Mouse (Mus musculus): ENCODE results near the gene Pgrmc2. TPM values are rescaled to one million over a fixed set of nuclear protein-coding genes. Genes with fewer than 3 reads are reported as not detected.

Pgrmc2 gene
- 44.2 and 47.9 TPM in 2 replicates for polyA plus RNA-seq (2015; fragmentation: Nextera tagmentation; extraction: Ambion mirVana)

- under 1% methylated on average over 75 of the region's 95 CpGs for WGBS
- H3K4me3 ChIP-seq (replicated peaks), result peak within 1 kb of the TSS; percentile 69
- H3K27me3 ChIP-seq (replicated peaks), result no peaks in the 10 kb centered on the region
- peaks cover 10% of the 10 kb centered on the region; the same call in 1 of the 2 replicates for H3K4me1 ChIP-seq
- ATAC-seq (ENCODE audit: insufficient read depth, low FRiP score, low read depth), result peak; percentile 97
- H3K36me3 ChIP-seq, result no peaks in the 10 kb centered on the region
- H3K27ac ChIP-seq, result peak within 1 kb of the TSS; percentile 95
- peak within 1 kb of the TSS; percentile 71 for H3K9ac ChIP-seq
- H3K4me2 ChIP-seq, result peak within 1 kb of the TSS; percentile 83
- no peaks in the 10 kb centered on the region for H3K9me3 ChIP-seq
Measured at GRCm38 (mm10) chr3:41082885-41083789, at the start of gene Pgrmc2. Gene Pgrmc2, minus strand, starts transcription at chr3:41083046.

GRCm38 (mm10) chr3:41124000-41124294, 41.1 kb upstream of the Pgrmc2 start:
- peaks cover 5% of the 10 kb centered on the region; the same call in 1 of the 2 replicates for H3K4me1 ChIP-seq
- H3K27ac ChIP-seq, result no peak overlapping the region
- no peaks in the 10 kb centered on the region for H3K27me3 ChIP-seq (replicated peaks)
- H3K9ac ChIP-seq, result no peak overlapping the region
- no peak overlapping the region for H3K4me2 ChIP-seq
- no peak for ATAC-seq (ENCODE audit: insufficient read depth, low FRiP score, low read depth)
- WGBS, result 27% methylated on average over 12 of the region's 12 CpGs
- H3K9me3 ChIP-seq, result no peaks in the 10 kb centered on the region
- no peaks in the 10 kb centered on the region for H3K36me3 ChIP-seq
- H3K4me3 ChIP-seq (replicated peaks), result no peak overlapping the region

GRCm38 (mm10) chr3:41123190-41123999, 40.5 kb upstream of the Pgrmc2 start:
- Histone ChIP-seq H3K9me3 (no peaks in the 10 kb centered on the region), H3K4me1 (peaks cover 5% of the 10 kb centered on the region; the same call in 1 of the 2 replicates), H3K27me3 (replicated peaks) (no peaks in the 10 kb centered on the region), H3K9ac (no peak overlapping the region), H3K4me3 (replicated peaks) (no peak overlapping the region), H3K27ac (no peak overlapping the region), H3K4me2 (no peak overlapping the region), H3K36me3 (no peaks in the 10 kb centered on the region)
- 50% methylated on average over 10 of the region's 10 CpGs for WGBS
- no peak for ATAC-seq (ENCODE audit: insufficient read depth, low FRiP score, low read depth)

- Histone ChIP-seq H3K4me3 (replicated peaks) (no peak overlapping the region), H3K9me3 (no peaks in the 10 kb centered on the region), H3K4me2 (no peak overlapping the region), H3K27ac (no peak overlapping the region), H3K4me1 (no peaks in the 10 kb centered on the region), H3K27me3 (replicated peaks) (no peaks in the 10 kb centered on the region), H3K36me3 (no peaks in the 10 kb centered on the region), H3K9ac (no peak overlapping the region)
- ATAC-seq (ENCODE audit: insufficient read depth, low FRiP score, low read depth), result peak; percentile 63
- WGBS, result 51% methylated on average over 5 of the region's 5 CpGs
Measured at GRCm38 (mm10) chr3:41118173-41118572, 35.3 kb upstream of the Pgrmc2 start.

GRCm38 (mm10) chr3:41117447-41117846, 34.6 kb upstream of the Pgrmc2 start:
- no peak overlapping the region for H3K4me2 ChIP-seq
- H3K9me3 ChIP-seq, result no peaks in the 10 kb centered on the region
- no peak overlapping the region for H3K27ac ChIP-seq
- no peaks in the 10 kb centered on the region for H3K36me3 ChIP-seq
- no peaks in the 10 kb centered on the region for H3K4me1 ChIP-seq
- H3K27me3 ChIP-seq (replicated peaks), result no peaks in the 10 kb centered on the region
- ATAC-seq (ENCODE audit: insufficient read depth, low FRiP score, low read depth), result no peak
- no peak overlapping the region for H3K9ac ChIP-seq
- H3K4me3 ChIP-seq (replicated peaks), result no peak overlapping the region

- no peak overlapping the region for H3K9ac ChIP-seq
- H3K4me3 ChIP-seq (replicated peaks), result no peak overlapping the region
- 72% methylated on average over 5 of the region's 5 CpGs for WGBS
- no peak for ATAC-seq (ENCODE audit: insufficient read depth, low FRiP score, low read depth)
- H3K27me3 ChIP-seq (replicated peaks), result no peaks in the 10 kb centered on the region
- no peaks in the 10 kb centered on the region for H3K9me3 ChIP-seq
- no peaks in the 10 kb centered on the region for H3K36me3 ChIP-seq
- no peaks in the 10 kb centered on the region for H3K4me1 ChIP-seq
- H3K27ac ChIP-seq, result no peak overlapping the region
- no peak overlapping the region for H3K4me2 ChIP-seq
Measured at GRCm38 (mm10) chr3:41113186-41113585, 30.3 kb upstream of the Pgrmc2 start.

GRCm38 (mm10) chr3:41108306-41108785, 25.5 kb upstream of the Pgrmc2 start:
- H3K4me3 ChIP-seq (replicated peaks), result no peak overlapping the region
- H3K9me3 ChIP-seq, result no peaks in the 10 kb centered on the region
- 0 out of 2 replicates have a peak overlapping the region, but pooled peaks have one; percentile 12 for H3K4me2 ChIP-seq
- H3K27ac ChIP-seq, result no peak overlapping the region
- ATAC-seq (ENCODE audit: insufficient read depth, low FRiP score, low read depth), result no peak
- no peaks in the 10 kb centered on the region for H3K27me3 ChIP-seq (replicated peaks)
- 10% methylated on average over 6 of the region's 6 CpGs for WGBS
- no peak overlapping the region for H3K9ac ChIP-seq
- no peaks in the 10 kb centered on the region for H3K4me1 ChIP-seq
- H3K36me3 ChIP-seq, result no peaks in the 10 kb centered on the region

- Histone ChIP-seq H3K27ac (no peak overlapping the region), H3K9me3 (no peaks in the 10 kb centered on the region), H3K9ac (no peak overlapping the region), H3K4me2 (0 out of 2 replicates have a peak overlapping the region, but pooled peaks have one; percentile 12), H3K4me3 (replicated peaks) (no peak overlapping the region), H3K4me1 (no peaks in the 10 kb centered on the region), H3K27me3 (replicated peaks) (no peaks in the 10 kb centered on the region), H3K36me3 (no peaks in the 10 kb centered on the region)
- 38% methylated on average over 14 of the region's 14 CpGs for WGBS
- no peak for ATAC-seq (ENCODE audit: insufficient read depth, low FRiP score, low read depth)
Measured at GRCm38 (mm10) chr3:41107600-41108305, 24.9 kb upstream of the Pgrmc2 start.

GRCm38 (mm10) chr3:41101905-41102304, 19.1 kb upstream of the Pgrmc2 start:
- ATAC-seq (ENCODE audit: insufficient read depth, low FRiP score, low read depth), result no peak

GRCm38 (mm10) chr3:41100157-41100556, 17.3 kb upstream of the Pgrmc2 start:
- H3K27ac ChIP-seq, result no peak overlapping the region
- no peak for ATAC-seq (ENCODE audit: insufficient read depth, low FRiP score, low read depth)

More at GRCm38 (mm10) chr3:41101905-41102304, 19.1 kb upstream of the Pgrmc2 start:
- Histone ChIP-seq H3K4me3 (replicated peaks) (no peak overlapping the region), H3K27me3 (replicated peaks) (no peaks in the 10 kb centered on the region), H3K9me3 (no peaks in the 10 kb centered on the region), H3K4me1 (no peaks in the 10 kb centered on the region), H3K9ac (no peak overlapping the region), H3K4me2 (no peak overlapping the region), H3K27ac (no peak overlapping the region), H3K36me3 (no peaks in the 10 kb centered on the region)
- 85% methylated on average over 9 of the region's 9 CpGs for WGBS

GRCm38 (mm10) chr3:41099672-41100071, 16.8 kb upstream of the Pgrmc2 start:
- ATAC-seq (ENCODE audit: insufficient read depth, low FRiP score, low read depth), result no peak
- Histone ChIP-seq H3K4me1 (no peaks in the 10 kb centered on the region), H3K27ac (no peak overlapping the region), H3K27me3 (replicated peaks) (no peaks in the 10 kb centered on the region), H3K9ac (no peak overlapping the region), H3K9me3 (no peaks in the 10 kb centered on the region), H3K4me2 (no peak overlapping the region), H3K4me3 (replicated peaks) (no peak overlapping the region), H3K36me3 (no peaks in the 10 kb centered on the region)
- WGBS, result 64% methylated on average over 1 of the region's 1 CpGs

More at GRCm38 (mm10) chr3:41100157-41100556, 17.3 kb upstream of the Pgrmc2 start:
- Histone ChIP-seq H3K4me3 (replicated peaks) (no peak overlapping the region), H3K27me3 (replicated peaks) (no peaks in the 10 kb centered on the region), H3K9me3 (no peaks in the 10 kb centered on the region), H3K4me1 (no peaks in the 10 kb centered on the region), H3K36me3 (no peaks in the 10 kb centered on the region), H3K4me2 (no peak overlapping the region), H3K9ac (no peak overlapping the region)
- WGBS, result 58% methylated on average over 2 of the region's 2 CpGs

All from stomach, embryonic 15.5 days (tissue).